Mouse (Mus musculus) mammary gland, adult 2 months (tissue): ENCODE results near the gene Hand1. TPM values are rescaled to one million over a fixed set of nuclear protein-coding genes. Genes with fewer than 3 reads are reported as not detected.

Source experiments
- polyA plus RNA-seq: library from polyadenylated mRNA; depleted of rRNA; stranded (reverse); fragments of >200 nt; gene quantifications from 2 replicates; pipeline ENCODE4 v1.2.3, GENCODE M21; 2012; ENCODE audit warnings: low replicate concordance; rRNA removed

The Hand1 gene
- polyA plus RNA-seq: not detected in 2 replicates

GRCm38 (mm10) chr11:57832552-57833201 lies at the start of gene Hand1:
TSS of gene Hand1 (minus strand) at chr11:57832818.

GRCm38 (mm10) chr11:57800971-57801765 lies 31.4 kb downstream of the Hand1 start, which contains the start of gene Sap30l:
TSS of gene Sap30l (plus strand) at chr11:57801637.

Other genes starting within 250 kb of the Hand1 start
- gene Galnt10, start 187.4 kb downstream of the Hand1 start, polyA plus RNA-seq: 10.2 and 17.7 TPM in 2 replicates
- 15.6 and 45.1 TPM in 2 replicates for gene Sap30l, start 31.2 kb downstream of the Hand1 start, polyA plus RNA-seq
- gene Larp1, start 176.2 kb upstream of the Hand1 start, polyA plus RNA-seq: 37.6 and 38.1 TPM in 2 replicates